Mouse (Mus musculus) embryonic facial prominence, embryonic 10.5 days (tissue): ENCODE results near the gene 4932438H23Rik. TPM values are rescaled to one million over a fixed set of nuclear protein-coding genes. Genes with fewer than 3 reads are reported as not detected.

ENCODE experiments used
- DNase-seq: peaks from one replicate; pipeline ENCODE4 v3.0.0-alpha.2; 2017; ENCODE audit warnings: low spot score
- H3K27ac ChIP-seq: fragments of 300-500 bp; sonication (generic); replicated peaks from 2 replicates; pipeline ENCODE4 v1.5.1; 2016; ENCODE audit warnings: mild to moderate bottlenecking
- H3K27me3 ChIP-seq: fragments of 300-500 bp; sonication (generic); replicated peaks from 2 replicates; pipeline ENCODE4 v1.6.1; 2016; ENCODE audit warnings: low read depth, mild to moderate bottlenecking; ENCODE audit not compliant: poor library complexity, severe bottlenecking
- H3K36me3 ChIP-seq: fragments of 300-500 bp; sonication (generic); replicated peaks from 2 replicates; pipeline ENCODE4 v1.6.1; 2016; ENCODE audit warnings: mild to moderate bottlenecking, moderate library complexity
- H3K4me1 ChIP-seq: fragments of 300-500 bp; sonication (generic); 2 replicates; pipeline ENCODE4 v1.6.1; 2016
- H3K4me3 ChIP-seq: fragments of 300-500 bp; sonication (generic); 2 replicates; pipeline ENCODE4 v1.5.1; 2016; ENCODE audit warnings: mild to moderate bottlenecking, moderate library complexity
- H3K9me3 ChIP-seq: fragments of 300-500 bp; sonication (generic); 2 replicates; pipeline ENCODE4 v1.6.1; 2016; ENCODE audit warnings: mild to moderate bottlenecking
- WGBS: fragments of 180-500 bp; shearing (Covaris S2); methylation state at CpG from one replicate; pipeline ENCODE4 v1.1.7; 2016; 5-methylcytosine and 5-hydroxymethylcytosine counted together
- polyA plus RNA-seq: library from polyadenylated mRNA; unstranded; fragments of >200 nt; fragmentation: Nextera tagmentation; extraction: Ambion mirVana; gene quantifications from 2 replicates; pipeline ENCODE4 v1.2.1, GENCODE M21; 2016

Gene 4932438H23Rik
- polyA plus RNA-seq, 1 experiment from 2014 or later = not detected

GRCm38 (mm10) chr16:91068969-91069368, 26.0 kb downstream of the 4932438H23Rik start:
- WGBS = 52% methylated on average over 12 of the region's 12 CpGs
- Histone ChIP-seq H3K4me3 (no peak overlapping the region), H3K27ac (no peak overlapping the region), H3K27me3 (peaks cover 18% of the 10 kb centered on the region), H3K36me3 (no peaks in the 10 kb centered on the region), H3K4me1 (peaks cover 11% of the 10 kb centered on the region), H3K9me3 (no peaks in the 10 kb centered on the region)
- DNase-seq = peak; percentile 53

- no peak for DNase-seq
- no peaks in the 10 kb centered on the region for H3K36me3 ChIP-seq
- H3K4me3 ChIP-seq = no peak overlapping the region
- H3K27ac ChIP-seq = no peak overlapping the region
- H3K4me1 ChIP-seq = peaks cover 11% of the 10 kb centered on the region
- no peaks in the 10 kb centered on the region for H3K9me3 ChIP-seq
- peaks cover 17% of the 10 kb centered on the region for H3K27me3 ChIP-seq
- WGBS = 98% methylated on average over 1 of the region's 1 CpGs
Measured at GRCm38 (mm10) chr16:91067122-91067521, 27.8 kb downstream of the 4932438H23Rik start.

GRCm38 (mm10) chr16:91064583-91065365, 30.1 kb downstream of the 4932438H23Rik start:
- 86% methylated on average over 12 of the region's 12 CpGs for WGBS
- Histone ChIP-seq H3K4me1 (peaks cover 7% of the 10 kb centered on the region), H3K4me3 (no peak overlapping the region), H3K36me3 (no peaks in the 10 kb centered on the region), H3K27ac (no peak overlapping the region), H3K9me3 (no peaks in the 10 kb centered on the region), H3K27me3 (peaks cover 4% of the 10 kb centered on the region; the same call in 1 of the 2 replicates)
- no peak for DNase-seq

- H3K9me3 ChIP-seq = no peaks in the 10 kb centered on the region
- no peak overlapping the region for H3K27ac ChIP-seq
- peaks cover 1% of the 10 kb centered on the region; the same call in 1 of the 2 replicates for H3K27me3 ChIP-seq
- no peak for DNase-seq
- no peaks in the 10 kb centered on the region for H3K36me3 ChIP-seq
- peaks cover 2% of the 10 kb centered on the region for H3K4me1 ChIP-seq
- 92% methylated on average over 10 of the region's 10 CpGs for WGBS
- H3K4me3 ChIP-seq = no peak overlapping the region
Measured at GRCm38 (mm10) chr16:91063786-91064185, 31.1 kb downstream of the 4932438H23Rik start.

GRCm38 (mm10) chr16:91061531-91062318, 33.2 kb downstream of the 4932438H23Rik start:
- Histone ChIP-seq H3K4me1 (no peaks in the 10 kb centered on the region), H3K27ac (no peak overlapping the region), H3K36me3 (no peaks in the 10 kb centered on the region), H3K4me3 (no peak overlapping the region), H3K9me3 (no peaks in the 10 kb centered on the region), H3K27me3 (peaks cover under 1% of the 10 kb centered on the region; the same call in 1 of the 2 replicates)
- DNase-seq = no peak
- 84% methylated on average over 13 of the region's 13 CpGs for WGBS

- no peak for DNase-seq
- peaks cover 12% of the 10 kb centered on the region; the same call in 1 of the 2 replicates for H3K27me3 ChIP-seq
- H3K9me3 ChIP-seq = no peaks in the 10 kb centered on the region
Measured at GRCm38 (mm10) chr16:91057741-91058140, 37.2 kb downstream of the 4932438H23Rik start.

GRCm38 (mm10) chr16:91057261-91057660, 37.7 kb downstream of the 4932438H23Rik start:
- H3K9me3 ChIP-seq = no peaks in the 10 kb centered on the region
- peaks cover 12% of the 10 kb centered on the region; the same call in 1 of the 2 replicates for H3K27me3 ChIP-seq
- no peak for DNase-seq
- H3K36me3 ChIP-seq = no peaks in the 10 kb centered on the region
- 91% methylated on average over 4 of the region's 4 CpGs for WGBS
- H3K4me1 ChIP-seq = peaks cover 5% of the 10 kb centered on the region; the same call in 1 of the 2 replicates
- H3K27ac ChIP-seq = no peak overlapping the region
- no peak overlapping the region for H3K4me3 ChIP-seq

More at GRCm38 (mm10) chr16:91057741-91058140, 37.2 kb downstream of the 4932438H23Rik start:
- Histone ChIP-seq H3K4me3 (no peak overlapping the region), H3K27ac (no peak overlapping the region), H3K36me3 (no peaks in the 10 kb centered on the region), H3K4me1 (peaks cover 5% of the 10 kb centered on the region; the same call in 1 of the 2 replicates)
- 82% methylated on average over 6 of the region's 6 CpGs for WGBS

- Histone ChIP-seq H3K4me1 (peaks cover 5% of the 10 kb centered on the region; the same call in 1 of the 2 replicates), H3K4me3 (no peak overlapping the region), H3K9me3 (no peaks in the 10 kb centered on the region), H3K36me3 (no peaks in the 10 kb centered on the region), H3K27ac (no peak overlapping the region), H3K27me3 (peaks cover 18% of the 10 kb centered on the region)
- DNase-seq = no peak
- WGBS = 62% methylated on average over 16 of the region's 16 CpGs
Measured at GRCm38 (mm10) chr16:91056043-91056821, 38.7 kb downstream of the 4932438H23Rik start.

GRCm38 (mm10) chr16:91055150-91055549, 39.8 kb downstream of the 4932438H23Rik start:
- no peak overlapping the region for H3K27ac ChIP-seq
- H3K4me1 ChIP-seq = peaks cover 5% of the 10 kb centered on the region; the same call in 1 of the 2 replicates
- WGBS = 82% methylated on average over 5 of the region's 5 CpGs
- no peak for DNase-seq
- H3K9me3 ChIP-seq = no peaks in the 10 kb centered on the region
- no peak overlapping the region for H3K4me3 ChIP-seq
- H3K27me3 ChIP-seq = peaks cover 18% of the 10 kb centered on the region
- H3K36me3 ChIP-seq = no peaks in the 10 kb centered on the region

GRCm38 (mm10) chr16:91053599-91053998, 41.3 kb downstream of the 4932438H23Rik start:
- H3K9me3 ChIP-seq = no peaks in the 10 kb centered on the region
- peaks cover 5% of the 10 kb centered on the region; the same call in 1 of the 2 replicates for H3K4me1 ChIP-seq
- no peak overlapping the region for H3K27ac ChIP-seq
- no peaks in the 10 kb centered on the region for H3K36me3 ChIP-seq
- H3K27me3 ChIP-seq = peaks cover 19% of the 10 kb centered on the region
- H3K4me3 ChIP-seq = no peak overlapping the region
- no peak for DNase-seq
- WGBS = 59% methylated on average over 8 of the region's 8 CpGs

GRCm38 (mm10) chr16:91045511-91045910, 49.4 kb downstream of the 4932438H23Rik start:
- no peaks in the 10 kb centered on the region for H3K9me3 ChIP-seq
- 55% methylated on average over 8 of the region's 8 CpGs for WGBS
- peaks cover 15% of the 10 kb centered on the region for H3K36me3 ChIP-seq
- peak overlapping the region; percentile 86 for H3K4me3 ChIP-seq
- H3K27me3 ChIP-seq = 0 out of 2 replicates have a peak, but pooled peaks cover 4% of the 10 kb centered on the region
- H3K27ac ChIP-seq = no peak overlapping the region
- peaks cover 18% of the 10 kb centered on the region for H3K4me1 ChIP-seq
- DNase-seq = peak; percentile 63
